Mouse (Mus musculus): ENCODE results near the gene Mrgprd. TPM values are rescaled to one million over a fixed set of nuclear protein-coding genes. Genes with fewer than 3 reads are reported as not detected.

The Mrgprd gene
- polyA plus RNA-seq, 1 experiment from 2014 or later = not detected

- 45% methylated on average over 4 of the region's 4 CpGs for WGBS
- Histone ChIP-seq H3K4me1 (replicated peaks; ENCODE audit: control insufficient read depth, insufficient read depth, low read length) (no peaks in the 10 kb centered on the region), H3K4me3 (ENCODE audit: low read depth, low read length) (no peak overlapping the region), H3K4me2 (replicated peaks; ENCODE audit: low read depth) (no peak overlapping the region), H3K27me3 (replicated peaks; ENCODE audit: control insufficient read depth, insufficient read depth, low read length) (no peaks in the 10 kb centered on the region), H3K9ac (ENCODE audit: low read depth, low read length) (no peak overlapping the region), H3K9me3 (ENCODE audit: control insufficient read depth) (no peaks in the 10 kb centered on the region), H3K36me3 (ENCODE audit: control insufficient read depth, insufficient read depth) (no peaks in the 10 kb centered on the region), H3K27ac (ENCODE audit: low read depth, low read length) (no peak overlapping the region)
- no peak for ATAC-seq
- no peak for TF ChIP-seq CTCF (IDR thresholded peaks at IDR 0.05; ENCODE audit: low read depth)
Observed at GRCm38 (mm10) chr7:145308866-145309265, 5.8 kb upstream of the Mrgprd start.

- no peak for ATAC-seq
- Histone ChIP-seq H3K4me2 (replicated peaks; ENCODE audit: low read depth) (no peak overlapping the region), H3K36me3 (ENCODE audit: control insufficient read depth, insufficient read depth) (no peaks in the 10 kb centered on the region), H3K27me3 (replicated peaks; ENCODE audit: control insufficient read depth, insufficient read depth, low read length) (no peaks in the 10 kb centered on the region), H3K4me1 (replicated peaks; ENCODE audit: control insufficient read depth, insufficient read depth, low read length) (no peaks in the 10 kb centered on the region), H3K9me3 (ENCODE audit: control insufficient read depth) (no peaks in the 10 kb centered on the region), H3K9ac (ENCODE audit: low read depth, low read length) (no peak overlapping the region), H3K27ac (ENCODE audit: low read depth, low read length) (no peak overlapping the region), H3K4me3 (ENCODE audit: low read depth, low read length) (no peak overlapping the region)
- WGBS = 85% methylated on average over 1 of the region's 1 CpGs
- TF ChIP-seq CTCF (IDR thresholded peaks at IDR 0.05; ENCODE audit: low read depth) = no peak
Observed at GRCm38 (mm10) chr7:145309877-145310276, 4.8 kb upstream of the Mrgprd start.

- no peaks in the 10 kb centered on the region for H3K9me3 ChIP-seq (ENCODE audit: control insufficient read depth)
- no peak for TF ChIP-seq CTCF (IDR thresholded peaks at IDR 0.05; ENCODE audit: low read depth)
- no peak; the same call in 1 of the 2 replicates for ATAC-seq
- no peak overlapping the region for H3K9ac ChIP-seq (ENCODE audit: low read depth, low read length)
- H3K36me3 ChIP-seq (ENCODE audit: control insufficient read depth, insufficient read depth) = no peaks in the 10 kb centered on the region
- H3K4me1 ChIP-seq (replicated peaks; ENCODE audit: control insufficient read depth, insufficient read depth, low read length) = no peaks in the 10 kb centered on the region
- no peak overlapping the region for H3K4me2 ChIP-seq (replicated peaks; ENCODE audit: low read depth)
- 40% methylated on average over 5 of the region's 5 CpGs for WGBS
- no peak overlapping the region for H3K4me3 ChIP-seq (ENCODE audit: low read depth, low read length)
- H3K27me3 ChIP-seq (replicated peaks; ENCODE audit: control insufficient read depth, insufficient read depth, low read length) = no peaks in the 10 kb centered on the region
- H3K27ac ChIP-seq (ENCODE audit: low read depth, low read length) = no peak overlapping the region
Observed at GRCm38 (mm10) chr7:145310526-145310925, 4.1 kb upstream of the Mrgprd start.

GRCm38 (mm10) chr7:145312137-145312536 lies 2.5 kb upstream of the Mrgprd start:
- H3K9ac ChIP-seq (ENCODE audit: low read depth, low read length) = no peak overlapping the region
- no peaks in the 10 kb centered on the region for H3K4me1 ChIP-seq (replicated peaks; ENCODE audit: control insufficient read depth, insufficient read depth, low read length)
- H3K27me3 ChIP-seq (replicated peaks; ENCODE audit: control insufficient read depth, insufficient read depth, low read length) = no peaks in the 10 kb centered on the region
- no peak for ATAC-seq
- no peaks in the 10 kb centered on the region for H3K9me3 ChIP-seq (ENCODE audit: control insufficient read depth)
- no peak overlapping the region for H3K4me3 ChIP-seq (ENCODE audit: low read depth, low read length)
- no peak overlapping the region for H3K27ac ChIP-seq (ENCODE audit: low read depth, low read length)
- no peak overlapping the region for H3K4me2 ChIP-seq (replicated peaks; ENCODE audit: low read depth)
- WGBS = 75% methylated on average over 3 of the region's 3 CpGs
- H3K36me3 ChIP-seq (ENCODE audit: control insufficient read depth, insufficient read depth) = no peaks in the 10 kb centered on the region
- no peak for TF ChIP-seq CTCF (IDR thresholded peaks at IDR 0.05; ENCODE audit: low read depth)

- H3K4me3 ChIP-seq (ENCODE audit: low read depth, low read length) = no peak overlapping the region
- 80% methylated on average over 4 of the region's 4 CpGs for WGBS
- no peaks in the 10 kb centered on the region for H3K9me3 ChIP-seq (ENCODE audit: control insufficient read depth)
- no peak for ATAC-seq
- H3K27me3 ChIP-seq (replicated peaks; ENCODE audit: control insufficient read depth, insufficient read depth, low read length) = no peaks in the 10 kb centered on the region
- no peak overlapping the region for H3K4me2 ChIP-seq (replicated peaks; ENCODE audit: low read depth)
- H3K9ac ChIP-seq (ENCODE audit: low read depth, low read length) = no peak overlapping the region
- no peaks in the 10 kb centered on the region for H3K4me1 ChIP-seq (replicated peaks; ENCODE audit: control insufficient read depth, insufficient read depth, low read length)
- H3K27ac ChIP-seq (ENCODE audit: low read depth, low read length) = no peak overlapping the region
- no peak for TF ChIP-seq CTCF (IDR thresholded peaks at IDR 0.05; ENCODE audit: low read depth)
- no peaks in the 10 kb centered on the region for H3K36me3 ChIP-seq (ENCODE audit: control insufficient read depth, insufficient read depth)
Observed at GRCm38 (mm10) chr7:145317522-145317921, 2.9 kb downstream of the Mrgprd start.

GRCm38 (mm10) chr7:145319481-145319880 lies 4.8 kb downstream of the Mrgprd start:
- Histone ChIP-seq H3K36me3 (ENCODE audit: control insufficient read depth, insufficient read depth) (no peaks in the 10 kb centered on the region), H3K4me3 (ENCODE audit: low read depth, low read length) (no peak overlapping the region), H3K4me1 (replicated peaks; ENCODE audit: control insufficient read depth, insufficient read depth, low read length) (no peaks in the 10 kb centered on the region), H3K9me3 (ENCODE audit: control insufficient read depth) (no peaks in the 10 kb centered on the region), H3K27me3 (replicated peaks; ENCODE audit: control insufficient read depth, insufficient read depth, low read length) (no peaks in the 10 kb centered on the region), H3K4me2 (replicated peaks; ENCODE audit: low read depth) (no peak overlapping the region), H3K27ac (ENCODE audit: low read depth, low read length) (no peak overlapping the region), H3K9ac (ENCODE audit: low read depth, low read length) (no peak overlapping the region)
- no peak for TF ChIP-seq CTCF (IDR thresholded peaks at IDR 0.05; ENCODE audit: low read depth)
- 62% methylated on average over 3 of the region's 3 CpGs for WGBS
- ATAC-seq = no peak

- Histone ChIP-seq H3K36me3 (ENCODE audit: control insufficient read depth, insufficient read depth) (no peaks in the 10 kb centered on the region), H3K9ac (ENCODE audit: low read depth, low read length) (no peak overlapping the region), H3K4me2 (replicated peaks; ENCODE audit: low read depth) (no peak overlapping the region), H3K27me3 (replicated peaks; ENCODE audit: control insufficient read depth, insufficient read depth, low read length) (no peaks in the 10 kb centered on the region), H3K9me3 (ENCODE audit: control insufficient read depth) (no peaks in the 10 kb centered on the region), H3K27ac (ENCODE audit: low read depth, low read length) (no peak overlapping the region), H3K4me1 (replicated peaks; ENCODE audit: control insufficient read depth, insufficient read depth, low read length) (no peaks in the 10 kb centered on the region), H3K4me3 (ENCODE audit: low read depth, low read length) (no peak overlapping the region)
- 48% methylated on average over 4 of the region's 4 CpGs for WGBS
- ATAC-seq = no peak
- no peak for TF ChIP-seq CTCF (IDR thresholded peaks at IDR 0.05; ENCODE audit: low read depth)
Observed at GRCm38 (mm10) chr7:145323607-145324006, 9.0 kb downstream of the Mrgprd start.

Measured in intestine, postnatal 0 days (tissue).